8 mouse cellular contexts compared by ENCODE assay signal in genomic region chr4:129697191-129697590, GRCm38 (mm10). TPM values are rescaled to one million over a fixed set of nuclear protein-coding genes. Genes with fewer than 3 reads are reported as not detected.
A peak's percentile ranks its signal among the peaks of the same experiment; 100 is the strongest.
DNase-seq lines count a peak whose midpoint lies in the region; ATAC-seq and TF ChIP-seq lines count a peak whose summit lies in the region.

No protein-coding gene starts in this region.

- H3K4me3 ChIP-seq in heart, embryonic 15.5 days, result peak overlapping the region; percentile 74
- peak overlapping the region; percentile 70 to 83 for H3K4me3 ChIP-seq in MEL (ENCODE audit: control insufficient read depth in 1 of 2, insufficient read depth in 1 of 2, low read depth in 2 of 2, low read length in 2 of 2)
- H3K4me3 ChIP-seq in hindbrain, embryonic 11.5 days (ENCODE audit: low read depth, low read length), result peak overlapping the region; percentile 62
- peak overlapping the region; percentile 53 for H3K4me3 ChIP-seq in midbrain, embryonic 11.5 days (ENCODE audit: low read depth, low read length)
- no peak overlapping the region for H3K4me3 ChIP-seq in cerebellum, adult 2 months (replicated peaks; ENCODE audit: insufficient read depth, low read depth, low read length)

- TF ChIP-seq CTCF in MEL (IDR thresholded peaks at IDR 0.05 in 2 of 3, conservative IDR thresholded peaks at IDR 0.05 in 1 of 3; ENCODE audit: control insufficient read depth in 1 of 3, insufficient read depth in 1 of 3, low read depth in 2 of 3, low read length in 3 of 3, poor library complexity in 1 of 3, severe bottlenecking in 1 of 3), result no peak
- no peak for TF ChIP-seq CTCF in cerebellum, adult 2 months (IDR thresholded peaks at IDR 0.05; ENCODE audit: borderline replicate concordance, insufficient read depth, low read depth, low read length)

- intact Hi-C loops in heart, postnatal 10 days (cut with DNase I), result no loop called here

- peak overlapping the region; percentile 66 for H3K9ac ChIP-seq in heart, embryonic 15.5 days
- H3K9ac ChIP-seq in MEL (ENCODE audit: control insufficient read depth, low read depth, low read length, poor library complexity, severe bottlenecking), result peak overlapping the region; percentile 92
- peak overlapping the region; percentile 80 for H3K9ac ChIP-seq in hindbrain, embryonic 11.5 days (ENCODE audit: low read depth, low read length)
- H3K9ac ChIP-seq in midbrain, embryonic 11.5 days (ENCODE audit: low read length), result peak overlapping the region; percentile 79

- TF ChIP-seq POLR2A in MEL (IDR thresholded peaks at IDR 0.05; ENCODE audit: control insufficient read depth in 1 of 2, insufficient read depth in 1 of 2, low read depth in 1 of 2, low read length in 2 of 2, poor library complexity in 1 of 2), result no peak
- TF ChIP-seq POLR2A in cerebellum, adult 2 months (IDR thresholded peaks at IDR 0.05; ENCODE audit: borderline replicate concordance, insufficient read depth, low read length), result no peak

- peak overlapping the region; percentile 82 for H3K27ac ChIP-seq in heart, embryonic 15.5 days
- H3K27ac ChIP-seq in MEL (ENCODE audit: control insufficient read depth, low read depth, low read length), result peak overlapping the region; percentile 82
- peak overlapping the region; percentile 93 for H3K27ac ChIP-seq in hindbrain, embryonic 11.5 days (ENCODE audit: low read depth, low read length)
- H3K27ac ChIP-seq in midbrain, embryonic 11.5 days (ENCODE audit: low read depth, low read length), result peak overlapping the region; percentile 95
- no peak overlapping the region; the same call in 1 of the 2 replicates for H3K27ac ChIP-seq in cerebellum, adult 2 months (ENCODE audit: insufficient read depth, low read length)

- H3K36me3 ChIP-seq in heart, embryonic 15.5 days, result peaks cover 12% of the 10 kb centered on the region; the same call in 1 of the 2 replicates
- peaks cover 0 to 8% of the 10 kb centered on the region in 2 experiments; a peak in 2 of 4 replicates for H3K36me3 ChIP-seq in MEL (ENCODE audit: control insufficient read depth in 1 of 2, insufficient read depth in 2 of 2, low read length in 2 of 2)
- H3K36me3 ChIP-seq in hindbrain, embryonic 11.5 days (ENCODE audit: control insufficient read depth, insufficient read depth, low read length), result 0 out of 2 replicates have a peak, but pooled peaks cover 5% of the 10 kb centered on the region
- peaks cover 10% of the 10 kb centered on the region; the same call in 1 of the 2 replicates for H3K36me3 ChIP-seq in midbrain, embryonic 11.5 days (ENCODE audit: control insufficient read depth, insufficient read depth, low read length)

- peak overlapping the region; percentile 83 for H3K4me2 ChIP-seq in heart, embryonic 15.5 days
- peak overlapping the region; percentile 50 for H3K4me2 ChIP-seq in hindbrain, embryonic 11.5 days (replicated peaks; ENCODE audit: low read depth, low read length)
- peak overlapping the region; percentile 47 for H3K4me2 ChIP-seq in midbrain, embryonic 11.5 days

- H3K4me1 ChIP-seq in heart, embryonic 15.5 days (replicated peaks), result peaks cover 28% of the 10 kb centered on the region
- H3K4me1 ChIP-seq in MEL (ENCODE audit: control insufficient read depth in 1 of 2, insufficient read depth in 2 of 2, low read length in 2 of 2), result peaks cover 5 to 8% of the 10 kb centered on the region in 2 experiments
- H3K4me1 ChIP-seq in hindbrain, embryonic 11.5 days (replicated peaks; ENCODE audit: control insufficient read depth, insufficient read depth, low read length), result peaks cover 4% of the 10 kb centered on the region; the same call in 1 of the 2 replicates
- H3K4me1 ChIP-seq in midbrain, embryonic 11.5 days (ENCODE audit: control insufficient read depth, insufficient read depth, low read length), result peaks cover 12% of the 10 kb centered on the region
- peaks cover 2% of the 10 kb centered on the region; the same call in 1 of the 2 replicates for H3K4me1 ChIP-seq in cerebellum, adult 2 months (ENCODE audit: control insufficient read depth, insufficient read depth, low read length)

- no peak for TF ChIP-seq RAD21 in MEL (IDR thresholded peaks at IDR 0.05; ENCODE audit: low read depth, low read length)

- peak in 1 of 2 experiments; percentile 46; a peak in 1 of 4 replicates for TF ChIP-seq EP300 in MEL (IDR thresholded peaks at IDR 0.05; ENCODE audit: low read depth in 1 of 2, low read length in 2 of 2)

- H3K79me2 ChIP-seq in MEL (ENCODE audit: control insufficient read depth, insufficient read depth, low read length, poor library complexity), result peaks cover 6% of the 10 kb centered on the region; the same call in 1 of the 2 replicates

- ATAC-seq in heart, embryonic 15.5 days (replicated peaks; ENCODE audit: insufficient number of reproducible peaks, insufficient read depth, low FRiP score, low read depth), result no peak
- ATAC-seq in hindbrain, embryonic 11.5 days (ENCODE audit: low FRiP score), result no peak
- ATAC-seq in midbrain, embryonic 11.5 days (ENCODE audit: low FRiP score), result no peak

- whole genome bisulfite sequencing in heart, embryonic 15.5 days, result 77% methylated on average over 7 of the region's 7 CpGs
- WGBS in hindbrain, embryonic 11.5 days, result 92% methylated on average over 7 of the region's 7 CpGs
- 90% methylated on average over 7 of the region's 7 CpGs for WGBS in midbrain, embryonic 11.5 days
- 86% methylated on average over 7 of the region's 7 CpGs for WGBS in cerebellum, adult 2 months

- H3K27me3 ChIP-seq in heart, embryonic 15.5 days, result no peaks in the 10 kb centered on the region
- H3K27me3 ChIP-seq in MEL (ENCODE audit: control insufficient read depth in 1 of 2, insufficient read depth in 2 of 2, low read length in 2 of 2), result no peaks in the 10 kb centered on the region
- H3K27me3 ChIP-seq in hindbrain, embryonic 11.5 days (ENCODE audit: control insufficient read depth, insufficient read depth, low read length), result no peaks in the 10 kb centered on the region
- no peaks in the 10 kb centered on the region for H3K27me3 ChIP-seq in midbrain, embryonic 11.5 days (ENCODE audit: control insufficient read depth, insufficient read depth, low read length)
- no peaks in the 10 kb centered on the region for H3K27me3 ChIP-seq in cerebellum, adult 2 months (ENCODE audit: control insufficient read depth, insufficient read depth, low read length)

- no peaks in the 10 kb centered on the region for H3K9me3 ChIP-seq in heart, embryonic 15.5 days (replicated peaks)
- no peaks in the 10 kb centered on the region for H3K9me3 ChIP-seq in MEL (replicated peaks; ENCODE audit: insufficient read depth, low read length)
- no peaks in the 10 kb centered on the region for H3K9me3 ChIP-seq in hindbrain, embryonic 11.5 days (ENCODE audit: control insufficient read depth, low read length)
- H3K9me3 ChIP-seq in midbrain, embryonic 11.5 days (ENCODE audit: control insufficient read depth, low read length), result no peaks in the 10 kb centered on the region

- DNase-seq in heart, postnatal 10 days, result no peak
- no peak for DNase-seq in MEL (ENCODE audit: low read depth, low spot score)
- peak; percentile 46 for DNase-seq in hindbrain, embryonic 11.5 days (ENCODE audit: low spot score)
- DNase-seq in midbrain, embryonic 11.5 days (ENCODE audit: low spot score, missing footprints), result peak; percentile 91
- DNase-seq in T-cell, adult 2 months (ENCODE audit: low spot score), result no peak
- DNase-seq in cerebellum, adult 2 months, result no peak
- no peak for DNase-seq in frontal cortex, postnatal 25 days (ENCODE audit: low spot score in 2 of 2)

TF ChIP-seq in MEL, 35 proteins besides CTCF, POLR2A, EP300 and RAD21 (continues in another document):
- TF ChIP-seq ETS1 (IDR thresholded peaks at IDR 0.05; ENCODE audit: low read depth, low read length), result no peak

RNA-seq across cellular contexts. Expression of gene Tmem39b, which starts 0.6 kb away (rescaled TPM):
- polyA plus RNA-seq in heart, embryonic 15.5 days (2015; fragmentation: Nextera tagmentation; extraction: Ambion mirVana), result 6.1 and 7.4 TPM in 2 replicates
- 1 to 10 TPM; 4.6 to 6.2 TPM for total RNA-seq in heart, postnatal 10 days (2021)
- 12.2 and 14.7 TPM in 2 replicates for total RNA-seq in MEL (2012; rRNA removed)
- 10 to 100 TPM; 55.2 to 81.0 TPM for polyA plus RNA-seq in MEL (2012; ENCODE audit: insufficient read depth in 1 of 2, insufficient read length in 2 of 2, low read depth in 1 of 2, low replicate concordance in 2 of 2, missing spikeins in 1 of 2)
- 27.7 and 30.9 TPM in 2 replicates for polyA plus RNA-seq in hindbrain, embryonic 11.5 days (2014; fragmentation: Nextera tagmentation; extraction: Ambion mirVana)
- 35.6 and 36.3 TPM in 2 replicates for polyA plus RNA-seq in midbrain, embryonic 11.5 days (2014; fragmentation: Nextera tagmentation; extraction: Ambion mirVana)
- 13.2 and 13.8 TPM in 2 replicates for polyA plus RNA-seq in cerebellum, adult 2 months (2012; rRNA removed)

RNA-seq across cellular contexts. Expression of gene Kpna6, which starts 24.6 kb away (rescaled TPM):
- polyA plus RNA-seq in heart, embryonic 15.5 days (2015; fragmentation: Nextera tagmentation; extraction: Ambion mirVana), result 13.6 and 16.6 TPM in 2 replicates
- total RNA-seq in heart, postnatal 10 days (2021), result 10 to 100 TPM; 73.5 to 75.9 TPM
- total RNA-seq in MEL (2012; rRNA removed), result 15.9 and 18.0 TPM in 2 replicates
- polyA plus RNA-seq in MEL (2012; ENCODE audit: insufficient read depth in 1 of 2, insufficient read length in 2 of 2, low read depth in 1 of 2, low replicate concordance in 2 of 2, missing spikeins in 1 of 2), result 10 to 100 TPM; 19.6 to 66.5 TPM
- polyA plus RNA-seq in hindbrain, embryonic 11.5 days (2014; fragmentation: Nextera tagmentation; extraction: Ambion mirVana), result 13.9 and 15.2 TPM in 2 replicates
- polyA plus RNA-seq in midbrain, embryonic 11.5 days (2014; fragmentation: Nextera tagmentation; extraction: Ambion mirVana), result 13.6 and 14.9 TPM in 2 replicates
- 55.3 and 56.9 TPM in 2 replicates for polyA plus RNA-seq in cerebellum, adult 2 months (2012; rRNA removed)

RNA-seq across cellular contexts. Expression of gene Khdrbs1, which starts 44.9 kb away (rescaled TPM):
- 64.8 and 73.1 TPM in 2 replicates for polyA plus RNA-seq in heart, embryonic 15.5 days (2015; fragmentation: Nextera tagmentation; extraction: Ambion mirVana)
- total RNA-seq in heart, postnatal 10 days (2021), result 10 to 100 TPM; 67.8 to 76.8 TPM
- total RNA-seq in MEL (2012; rRNA removed), result 56.5 and 63.2 TPM in 2 replicates
- polyA plus RNA-seq in MEL (2012; ENCODE audit: insufficient read depth in 1 of 2, insufficient read length in 2 of 2, low read depth in 1 of 2, low replicate concordance in 2 of 2, missing spikeins in 1 of 2), result 100 to 1,000 TPM in 1 of 2 experiments, 10 to 100 TPM in 1; 77.6 to 141 TPM
- polyA plus RNA-seq in hindbrain, embryonic 11.5 days (2014; fragmentation: Nextera tagmentation; extraction: Ambion mirVana), result 158 and 183 TPM in 2 replicates
- 189 and 190 TPM in 2 replicates for polyA plus RNA-seq in midbrain, embryonic 11.5 days (2014; fragmentation: Nextera tagmentation; extraction: Ambion mirVana)
- 42.0 and 42.5 TPM in 2 replicates for polyA plus RNA-seq in cerebellum, adult 2 months (2012; rRNA removed)

RNA-seq across cellular contexts. Expression of gene Txlna, which starts 56.3 kb away (rescaled TPM):
- 38.4 and 50.8 TPM in 2 replicates for polyA plus RNA-seq in heart, embryonic 15.5 days (2015; fragmentation: Nextera tagmentation; extraction: Ambion mirVana)
- total RNA-seq in heart, postnatal 10 days (2021), result 10 to 100 TPM; 34.1 to 39.7 TPM
- 68.0 and 69.5 TPM in 2 replicates for total RNA-seq in MEL (2012; rRNA removed)
- polyA plus RNA-seq in MEL (2012; ENCODE audit: insufficient read depth in 1 of 2, insufficient read length in 2 of 2, low read depth in 1 of 2, low replicate concordance in 2 of 2, missing spikeins in 1 of 2), result 10 to 100 TPM in 1 of 2 experiments, not detected in 1; 68.9 TPM
- polyA plus RNA-seq in hindbrain, embryonic 11.5 days (2014; fragmentation: Nextera tagmentation; extraction: Ambion mirVana), result 96.3 and 101 TPM in 2 replicates
- polyA plus RNA-seq in midbrain, embryonic 11.5 days (2014; fragmentation: Nextera tagmentation; extraction: Ambion mirVana), result 89.6 and 101 TPM in 2 replicates
- 40.0 and 40.6 TPM in 2 replicates for polyA plus RNA-seq in cerebellum, adult 2 months (2012; rRNA removed)

Comparison
In these comparisons a context has a peak if more than half of its experiments do, and no peak if none do; other contexts are left out.
1. DNase-seq: peak in hindbrain, embryonic 11.5 days (single experiment) and midbrain, embryonic 11.5 days (single experiment); none in heart, postnatal 10 days (0 of 2), MEL (single experiment), T-cell, adult 2 months (single experiment), cerebellum, adult 2 months (0 of 2) and frontal cortex, postnatal 25 days (0 of 2).
2. Peak in every context shown above with its lines, with median percentiles within 50 percentile points of each other: H3K4me2 ChIP-seq and H3K9ac ChIP-seq.